Mouse (Mus musculus): Measurements from ENCODE around the gene Vipr2. TPM values are rescaled to one million over a fixed set of nuclear protein-coding genes. Genes with fewer than 3 reads are reported as not detected.

Vipr2 gene
- total RNA-seq, 2 experiments from 2014 or later = 1.6 to 2.9 TPM

DNA sequence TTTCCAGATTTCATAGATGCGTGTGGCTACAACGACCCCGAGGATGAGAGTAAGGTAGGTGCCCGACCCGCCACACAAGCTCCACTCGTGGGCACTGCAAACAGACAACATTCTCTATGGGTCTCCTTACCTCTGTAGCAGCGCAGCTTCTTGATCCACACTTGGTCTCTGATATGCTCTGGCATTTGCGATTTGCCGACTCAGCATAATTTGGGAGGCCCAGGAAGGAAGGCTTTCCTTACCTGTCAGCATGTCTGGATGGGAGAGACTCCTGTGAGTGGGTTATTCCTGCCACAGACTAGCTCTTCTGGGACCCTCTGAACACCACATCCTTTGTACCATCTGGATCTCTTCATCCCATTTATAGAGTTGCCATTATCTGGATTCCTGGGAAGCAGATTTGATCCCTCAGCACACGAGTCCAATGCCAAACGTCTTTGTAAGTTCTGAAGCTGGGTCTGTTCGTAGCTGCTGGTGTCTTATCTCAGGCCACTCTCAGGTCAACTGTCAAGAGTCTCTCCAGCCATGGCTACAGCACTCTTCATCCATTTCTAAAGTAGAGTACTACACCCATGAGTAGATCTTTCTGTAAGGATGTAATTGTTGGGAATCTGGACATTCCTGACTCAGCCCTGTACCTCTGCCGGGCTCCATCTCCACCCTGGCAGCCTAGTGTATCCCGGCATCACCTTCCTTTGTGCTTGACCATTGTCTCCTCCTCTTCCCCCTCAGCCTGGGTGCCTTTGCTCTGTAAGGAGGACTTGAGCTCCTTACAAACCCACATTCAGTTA is 17.4 kb downstream of the Vipr2 start:
- no peak for DNase-seq

DNA sequence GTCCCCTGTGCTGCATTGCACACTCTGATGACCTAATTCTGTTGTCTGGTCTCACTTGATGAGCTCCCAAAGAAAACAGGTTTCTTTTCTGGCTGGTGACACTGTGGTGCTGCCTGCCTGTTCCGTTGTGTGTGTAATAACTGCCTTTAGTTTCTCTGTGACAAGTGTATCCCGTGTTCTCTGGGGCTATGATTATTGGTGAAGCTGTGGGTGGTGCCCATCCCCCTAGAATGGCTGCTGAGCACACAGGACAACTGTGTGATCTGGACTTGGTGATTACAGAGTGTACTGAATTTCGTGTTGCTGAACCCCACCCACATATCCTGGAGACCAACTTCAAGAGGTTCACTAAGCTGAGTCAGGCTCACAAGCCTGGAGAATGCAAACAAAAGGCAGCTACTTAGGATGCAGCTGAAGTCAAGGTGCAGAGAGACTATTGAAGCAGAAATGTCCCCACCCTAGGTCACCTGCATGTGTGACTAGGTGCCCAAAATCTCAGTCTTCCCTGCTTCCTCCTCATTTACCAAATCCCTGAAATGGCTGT is 18.9 kb downstream of the Vipr2 start:
- intact Hi-C loops (cut with DNase I) = no loop called here
- DNase-seq = no peak

More for the DNA sequence above, 17.4 kb downstream of the Vipr2 start:
- intact Hi-C loops (cut with DNase I) = no loop called here

GRCm38 (mm10) chr12:116097166-116097565 is 19.6 kb downstream of the Vipr2 start:
- intact Hi-C loops (cut with DNase I) = no loop called here
- DNase-seq = no peak

DNA sequence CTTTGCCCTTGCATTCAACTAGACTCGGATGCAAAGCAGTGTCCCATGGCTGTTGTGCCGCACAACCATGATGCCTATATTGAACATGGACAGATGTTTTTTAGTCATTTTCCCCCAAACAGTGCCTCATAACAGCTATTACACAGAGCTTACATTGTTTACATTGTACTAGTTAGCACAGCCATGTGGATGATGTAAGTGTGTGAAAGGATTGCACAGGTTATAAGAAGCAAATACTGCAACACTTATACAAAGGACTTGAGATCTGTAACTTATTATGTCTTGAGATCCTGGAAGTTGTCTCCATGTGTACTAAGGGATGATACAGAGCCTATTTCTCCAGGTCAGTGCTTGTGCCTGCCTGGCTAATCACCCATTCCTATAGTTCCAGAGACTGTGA is 24.4 kb downstream of the Vipr2 start:
- no peak for DNase-seq
- intact Hi-C loops (cut with DNase I) = no loop called here

DNA sequence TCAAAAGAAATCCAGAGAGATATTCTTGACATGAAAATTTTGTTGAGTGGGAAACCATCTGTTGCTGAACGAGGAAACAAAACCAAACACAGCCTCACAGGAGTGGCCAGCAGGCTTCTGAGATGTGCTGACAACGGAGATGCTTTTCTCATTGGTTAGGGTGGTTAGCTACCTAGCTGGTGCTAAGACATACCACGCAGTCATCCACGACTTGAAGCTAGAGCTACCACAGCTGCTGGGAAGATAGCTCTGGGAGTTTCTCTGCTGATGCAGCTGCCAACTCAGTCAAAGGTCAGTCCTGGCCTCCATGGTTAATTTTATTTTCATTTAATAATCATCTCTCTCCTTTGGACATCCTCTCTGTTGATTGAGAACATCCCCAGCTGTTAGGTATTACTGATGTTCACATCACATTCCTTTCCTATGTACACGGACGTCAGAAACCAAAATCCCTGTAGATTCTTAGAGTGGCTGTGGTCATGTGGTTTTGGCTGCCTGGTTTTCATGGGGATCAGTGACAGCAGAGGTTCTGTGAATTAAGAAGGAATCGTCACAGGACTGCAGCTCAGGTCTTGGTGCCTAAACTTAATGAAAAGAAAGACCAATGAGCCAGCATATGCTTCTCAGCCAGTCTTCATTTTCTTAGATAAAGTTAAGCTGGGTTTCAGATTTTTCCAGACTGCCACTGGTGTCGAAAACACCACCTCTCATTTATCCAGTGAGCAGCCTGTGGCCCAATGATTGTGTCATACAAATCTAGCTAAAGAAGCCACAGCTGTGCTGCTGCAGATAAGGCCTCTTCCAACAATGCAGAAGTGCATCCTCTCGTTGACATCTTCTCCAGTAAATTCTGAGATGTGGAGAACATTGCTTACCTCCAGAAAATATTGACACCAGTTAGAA is 32.2 kb downstream of the Vipr2 start:
- peak in 1 of 2 experiments; percentile 30 for DNase-seq
- intact Hi-C loops (cut with DNase I) = no loop called here

DNA sequence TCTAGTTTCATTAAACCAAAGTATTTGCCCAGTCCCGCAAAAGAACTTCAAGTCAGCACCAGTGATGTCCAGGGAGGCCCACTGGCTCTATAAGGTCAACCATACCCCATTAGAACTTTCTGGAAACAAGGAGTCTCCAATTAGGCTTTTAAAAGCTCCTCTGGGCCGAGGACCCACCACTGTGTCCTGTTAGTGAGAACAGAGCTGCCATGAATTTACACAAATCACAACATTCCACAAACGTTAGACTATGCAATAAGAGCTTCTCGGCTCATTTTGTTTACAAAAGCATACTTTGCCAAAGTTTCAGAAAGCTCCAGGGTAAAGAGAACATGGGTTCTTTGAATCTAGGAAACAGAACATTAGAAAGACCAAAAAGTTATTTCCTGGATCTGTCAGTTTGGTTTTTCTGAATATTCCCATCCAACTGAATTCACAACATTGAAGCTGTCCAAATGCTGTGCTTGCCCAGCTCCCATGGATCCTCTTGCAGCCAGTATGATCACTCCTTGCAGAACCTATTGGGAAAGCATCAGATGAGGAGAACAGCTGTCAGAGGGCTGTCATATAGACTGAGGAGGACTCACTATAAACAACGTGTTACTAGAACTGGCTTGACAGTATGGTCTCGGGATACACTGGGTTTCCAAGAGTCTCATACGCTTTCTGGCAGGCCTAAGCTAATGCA is 33.6 kb downstream of the Vipr2 start:
- DNase-seq = no peak
- intact Hi-C loops (cut with DNase I) = no loop called here

DNA sequence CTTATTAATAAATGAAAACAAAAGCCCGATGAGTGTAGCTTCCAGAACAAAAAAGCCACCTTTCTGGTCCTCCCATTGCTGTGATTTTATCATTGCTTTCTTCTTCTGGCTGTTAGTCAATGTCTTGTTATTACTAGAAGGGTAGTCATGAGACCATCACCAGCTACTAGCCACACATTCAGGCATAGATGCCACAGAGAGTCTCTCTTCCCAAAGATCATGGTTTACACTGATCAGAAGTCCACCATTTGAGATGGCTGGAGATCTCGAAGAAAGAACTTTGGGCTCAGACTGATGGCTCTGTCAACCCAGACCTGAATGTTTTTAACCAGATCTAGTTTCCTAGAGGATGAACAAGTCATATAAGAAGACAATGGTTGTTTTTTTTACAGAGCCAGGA is 38.3 kb downstream of the Vipr2 start:
- intact Hi-C loops (cut with DNase I) = no loop called here
- DNase-seq = no peak

- no peak for DNase-seq
- intact Hi-C loops (cut with DNase I) = no loop called here
Measured at GRCm38 (mm10) chr12:116116455-116116854, 38.9 kb downstream of the Vipr2 start.

GRCm38 (mm10) chr12:116117352-116117929 is 39.9 kb downstream of the Vipr2 start:
- DNase-seq = no peak
- intact Hi-C loops (cut with DNase I) = no loop called here

DNA sequence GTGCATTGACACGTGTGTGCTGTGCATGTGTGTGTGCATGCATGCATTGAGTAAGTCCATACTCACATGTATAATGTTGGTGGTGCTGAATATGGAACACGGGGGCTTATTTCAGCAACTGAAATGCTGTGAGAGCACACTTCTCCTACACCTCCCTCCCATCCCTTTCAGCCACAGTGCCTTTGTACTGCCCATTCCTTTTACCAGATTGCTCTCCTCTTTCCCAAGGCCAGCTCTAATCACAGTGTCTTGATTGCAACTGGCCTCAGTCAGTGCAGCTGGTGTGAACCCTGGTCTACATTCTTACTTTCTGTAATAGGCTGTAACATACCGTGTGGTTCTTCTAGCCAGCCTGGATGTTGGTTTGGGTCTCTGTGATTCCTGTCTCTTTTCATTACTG is 41.5 kb downstream of the Vipr2 start:
- intact Hi-C loops (cut with DNase I) = no loop called here
- DNase-seq = no peak

- intact Hi-C loops (cut with DNase I) = no loop called here
Measured at GRCm38 (mm10) chr12:116123786-116124185, 46.3 kb downstream of the Vipr2 start.

GRCm38 (mm10) chr12:116130936-116131335 is 53.4 kb downstream of the Vipr2 start:
- intact Hi-C loops (cut with DNase I) = no loop called here
- DNase-seq = no peak

More at GRCm38 (mm10) chr12:116123786-116124185, 46.3 kb downstream of the Vipr2 start:
- DNase-seq = no peak

- DNase-seq = no peak
- intact Hi-C loops (cut with DNase I) = no loop called here
Measured at GRCm38 (mm10) chr12:116132909-116133308, 55.4 kb downstream of the Vipr2 start.

DNA sequence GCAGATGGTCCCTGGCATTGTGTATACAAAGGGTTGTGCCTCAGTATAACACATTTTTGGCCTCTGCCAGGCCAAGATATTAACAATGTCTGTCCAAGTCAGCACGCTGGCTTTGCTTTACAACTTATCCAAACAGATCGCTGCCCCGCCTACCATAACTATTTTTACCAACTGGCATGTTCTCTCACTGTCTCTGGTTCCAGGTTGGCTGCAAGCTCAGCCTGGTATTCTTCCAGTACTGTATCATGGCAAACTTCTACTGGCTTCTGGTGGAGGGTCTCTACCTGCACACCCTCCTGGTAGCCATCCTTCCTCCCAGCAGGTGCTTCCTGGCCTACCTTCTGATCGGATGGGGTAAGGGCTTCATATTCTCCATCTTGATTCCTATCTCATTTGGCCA is 58.4 kb downstream of the Vipr2 start:
- intact Hi-C loops (cut with DNase I) = no loop called here
- DNase-seq = no peak

DNA sequence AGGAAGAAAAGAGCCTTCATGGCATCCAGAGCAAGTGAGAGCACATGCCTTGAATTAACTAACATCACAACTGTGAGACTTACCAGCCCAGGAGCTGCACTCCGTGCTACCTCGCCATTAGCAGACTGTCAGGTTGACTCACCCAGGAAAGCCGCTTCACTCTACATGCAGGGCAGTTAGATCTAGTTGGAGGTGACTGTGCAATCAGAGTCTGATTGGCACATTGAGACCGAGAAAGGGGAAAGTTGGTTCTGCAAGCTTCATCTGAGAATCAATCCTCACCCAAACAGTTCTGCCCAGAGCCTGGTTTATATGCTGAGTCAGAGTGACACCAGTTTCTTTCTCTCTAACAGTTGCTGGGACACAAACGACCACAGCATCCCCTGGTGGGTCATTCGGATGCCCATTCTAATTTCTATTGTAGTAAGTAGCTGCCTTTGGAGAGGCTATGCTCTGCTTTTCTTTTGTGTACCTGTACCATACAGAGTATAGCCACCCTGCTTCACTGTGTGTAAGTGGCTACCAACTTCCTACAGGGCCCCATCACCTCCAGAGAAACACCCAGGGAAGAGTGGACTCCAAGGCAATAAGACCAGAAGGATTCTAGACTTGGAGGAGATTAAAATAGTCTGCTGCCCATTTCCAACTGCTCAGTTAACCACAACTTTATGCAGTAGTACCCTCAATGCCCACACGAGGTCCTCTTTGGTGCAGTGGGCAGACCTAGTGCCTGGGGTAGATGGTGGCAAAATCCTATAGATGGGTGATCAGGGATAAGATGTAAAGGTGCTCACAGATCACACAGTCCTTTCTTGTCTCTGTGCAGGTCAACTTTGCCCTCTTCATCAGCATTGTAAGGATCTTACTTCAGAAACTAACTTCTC is 61.0 kb downstream of the Vipr2 start:
- no peak for DNase-seq
- intact Hi-C loops (cut with DNase I) = no loop called here

GRCm38 (mm10) chr12:116140605-116141004 is 63.1 kb downstream of the Vipr2 start:
- no peak for DNase-seq
- intact Hi-C loops (cut with DNase I) = no loop called here

DNA sequence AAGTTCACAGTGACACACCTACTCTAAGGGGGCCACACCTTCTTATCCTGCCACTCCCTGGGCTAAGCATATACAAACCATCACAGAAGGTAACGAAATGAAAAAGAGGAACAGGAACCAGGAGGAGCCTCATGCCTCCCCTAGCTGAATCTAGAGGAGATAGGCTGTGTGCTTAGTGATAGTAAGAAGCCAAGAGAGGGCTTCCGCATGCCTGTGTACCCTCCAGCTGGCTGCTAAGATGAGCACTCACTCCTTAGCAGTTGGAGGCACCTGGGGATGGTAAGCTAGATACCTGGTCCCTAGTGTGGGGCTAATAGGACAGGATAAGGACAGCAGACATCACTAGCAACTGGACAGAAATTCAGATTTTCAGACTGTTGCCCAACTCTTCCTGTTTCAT is 64.3 kb downstream of the Vipr2 start:
- intact Hi-C loops (cut with DNase I) = no loop called here
- no peak for DNase-seq

DNA sequence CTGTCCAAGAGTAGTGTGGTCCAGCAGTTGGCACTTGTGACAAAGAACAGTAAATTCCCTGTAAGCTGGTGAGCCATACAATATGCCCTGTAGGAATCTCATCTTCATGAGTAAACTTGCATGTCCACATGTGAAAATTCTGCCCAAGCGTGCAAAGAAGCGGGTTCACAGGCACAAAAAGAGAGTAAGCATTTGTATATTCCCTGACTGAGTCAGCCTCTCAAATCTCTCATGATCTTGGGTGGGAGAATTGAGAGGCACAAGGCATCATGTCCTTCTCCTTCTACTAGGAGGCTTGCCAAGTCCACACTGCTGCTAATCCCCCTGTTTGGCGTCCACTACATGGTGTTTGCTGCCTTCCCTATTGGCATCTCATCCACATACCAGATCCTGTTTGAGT is 64.9 kb downstream of the Vipr2 start:
- no peak for DNase-seq
- intact Hi-C loops (cut with DNase I) = no loop called here

DNA sequence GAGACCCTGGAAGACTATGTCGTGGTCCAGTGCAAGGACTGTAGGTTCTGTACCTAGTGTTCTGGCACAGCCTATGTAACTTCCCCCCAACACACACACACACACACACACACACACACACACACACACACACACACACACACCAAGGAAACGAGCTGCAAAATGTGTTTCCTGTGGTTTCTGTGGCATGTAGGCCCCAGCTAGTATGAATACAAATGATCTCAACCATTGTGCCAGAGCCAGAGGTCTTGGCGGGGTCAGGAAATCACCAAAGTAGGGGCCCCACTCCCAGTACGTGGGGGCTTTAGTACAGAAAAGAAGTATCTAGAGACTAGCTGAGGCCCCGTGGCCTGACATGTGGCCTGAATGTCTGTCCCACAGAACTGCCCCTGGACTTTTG is 67.7 kb downstream of the Vipr2 start:
- peak; percentile 19 to 23 for DNase-seq
- intact Hi-C loops (cut with DNase I) = no loop called here

DNA sequence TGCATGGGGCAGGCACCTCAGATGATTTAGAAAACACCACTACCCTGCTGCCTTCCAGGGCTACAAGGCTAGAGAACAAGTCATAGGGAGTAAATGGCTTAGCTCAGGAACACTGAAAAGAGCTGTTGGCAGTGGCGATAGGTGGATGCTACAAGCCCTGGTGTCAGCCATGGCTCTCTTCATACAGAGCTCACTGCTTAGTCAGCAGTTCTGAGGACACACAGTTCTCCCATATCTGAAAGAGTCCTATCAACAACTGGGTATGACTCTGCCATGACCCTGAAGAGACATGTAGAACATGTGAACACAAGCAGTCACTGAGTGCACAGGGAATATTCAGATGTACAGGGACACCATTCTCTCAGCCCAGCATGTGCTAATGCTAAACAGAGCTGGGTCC is 68.2 kb downstream of the Vipr2 start:
- DNase-seq = no peak
- intact Hi-C loops (cut with DNase I) = no loop called here
